Mouse (Mus musculus) forebrain, embryonic 15.5 days (tissue): Measurements from ENCODE around the gene Nsun5. TPM values are rescaled to one million over a fixed set of nuclear protein-coding genes. Genes with fewer than 3 reads are reported as not detected.
"Not testable (repeated sequence)": the region's sequence is repeated elsewhere in the genome, so short reads cannot be mapped to it uniquely, and the experiment has no call there.

Experiments
- ATAC-seq: fragments of 200-750 bp; cut with Nextera tagmentation; replicated peaks from 2 replicates; pipeline ENCODE4 v1.8.0; 2017; ENCODE audit warnings: mild to moderate bottlenecking, moderate TSS enrichment, moderate library complexity
- H3K27ac ChIP-seq: fragments of 300-500 bp; sonication (generic); replicated peaks from 2 replicates; pipeline ENCODE4 v1.5.1; 2015; ENCODE audit warnings: mild to moderate bottlenecking, inconsistent platforms
- H3K27me3 ChIP-seq: fragments of 300-500 bp; sonication (generic); 2 replicates; pipeline ENCODE4 v1.6.1; 2015; ENCODE audit warnings: inconsistent platforms
- H3K36me3 ChIP-seq: fragments of 300-500 bp; sonication (generic); 2 replicates; pipeline ENCODE4 v1.6.1; 2015; ENCODE audit warnings: mild to moderate bottlenecking, inconsistent platforms
- H3K4me1 ChIP-seq: fragments of 300-500 bp; sonication (generic); 2 replicates; pipeline ENCODE4 v1.6.1; 2015; ENCODE audit warnings: inconsistent platforms
- H3K4me2 ChIP-seq: fragments of 300-500 bp; sonication (generic); replicated peaks from 2 replicates; pipeline ENCODE4 v1.6.1; 2015; ENCODE audit warnings: mild to moderate bottlenecking, inconsistent platforms
- H3K4me3 ChIP-seq: fragments of 300-500 bp; sonication (generic); 2 replicates; pipeline ENCODE4 v1.5.1; 2015; ENCODE audit warnings: mild to moderate bottlenecking, inconsistent platforms
- H3K9ac ChIP-seq: fragments of 300-500 bp; sonication (generic); replicated peaks from 2 replicates; pipeline ENCODE4 v1.6.1; 2015; ENCODE audit warnings: mild to moderate bottlenecking, inconsistent platforms
- H3K9me3 ChIP-seq: fragments of 300-500 bp; sonication (generic); 2 replicates; pipeline ENCODE4 v1.6.1; 2016; ENCODE audit warnings: inconsistent platforms
- WGBS: fragments of 180-500 bp; shearing (Covaris S2); methylation state at CpG from one replicate; pipeline ENCODE4 v1.1.7; 2015; ENCODE audit warnings: mixed read lengths; 5-methylcytosine and 5-hydroxymethylcytosine counted together
- polyA plus RNA-seq: library from polyadenylated mRNA; unstranded; fragments of >200 nt; fragmentation: Nextera tagmentation; extraction: Ambion mirVana; gene quantifications from 2 replicates; pipeline ENCODE4 v1.2.1, GENCODE M21; 2015

The Nsun5 gene
- polyA plus RNA-seq, 1 experiment from 2014 or later: 40.3 TPM

GRCm38 (mm10) chr5:135352995-135353394 is 16.8 kb upstream of the Nsun5 start, which contains the start of gene Trim50:
Gene Trim50 (plus strand): TSS chr5:135353295.
- no peak for ATAC-seq
- peaks cover 3% of the 10 kb centered on the region for H3K9me3 ChIP-seq
- no peaks in the 10 kb centered on the region for H3K36me3 ChIP-seq
- H3K4me1 ChIP-seq: no peaks in the 10 kb centered on the region
- H3K27me3 ChIP-seq: no peaks in the 10 kb centered on the region
- H3K4me2 ChIP-seq: no peak within 1 kb of the TSS
- no peak within 1 kb of the TSS for H3K9ac ChIP-seq
- H3K4me3 ChIP-seq: no peak within 1 kb of the TSS
- no peak within 1 kb of the TSS for H3K27ac ChIP-seq
- 63% methylated on average over 9 of the region's 9 CpGs for WGBS

DNA sequence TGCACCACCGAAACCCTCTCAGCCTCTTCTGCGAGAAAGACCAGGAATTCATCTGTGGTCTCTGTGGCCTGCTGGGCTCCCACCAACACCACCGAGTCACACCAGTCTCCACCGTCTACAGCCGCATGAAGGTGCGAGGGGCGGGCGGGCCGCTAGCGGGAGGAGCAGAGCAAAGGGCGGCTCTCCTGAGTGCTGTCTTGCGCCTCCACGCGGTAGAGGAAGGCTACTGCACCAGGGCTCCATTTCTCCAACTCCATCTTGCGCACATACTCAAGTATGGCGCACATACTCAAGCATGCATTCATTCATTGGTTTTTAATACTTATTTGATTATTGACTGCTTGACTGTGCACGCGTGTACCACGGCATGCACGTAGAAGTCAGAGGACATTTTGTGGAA is 16.2 kb upstream of the Nsun5 start:
- Histone ChIP-seq H3K27ac (no peak overlapping the region), H3K27me3 (no peaks in the 10 kb centered on the region), H3K4me3 (no peak overlapping the region), H3K9me3 (peaks cover 3% of the 10 kb centered on the region), H3K4me2 (no peak overlapping the region), H3K36me3 (no peaks in the 10 kb centered on the region), H3K9ac (no peak overlapping the region), H3K4me1 (no peaks in the 10 kb centered on the region)
- ATAC-seq: no peak
- WGBS: 18% methylated on average over 20 of the region's 20 CpGs

GRCm38 (mm10) chr5:135356090-135356489 is 13.7 kb upstream of the Nsun5 start:
- Histone ChIP-seq H3K4me2 (no peak overlapping the region), H3K9me3 (peaks cover 3% of the 10 kb centered on the region), H3K9ac (no peak overlapping the region), H3K27me3 (no peaks in the 10 kb centered on the region), H3K4me3 (no peak overlapping the region), H3K36me3 (no peaks in the 10 kb centered on the region), H3K4me1 (no peaks in the 10 kb centered on the region), H3K27ac (no peak overlapping the region)
- 43% methylated on average over 1 of the region's 1 CpGs for WGBS
- no peak for ATAC-seq

- Histone ChIP-seq H3K4me2 (no peak overlapping the region), H3K36me3 (no peaks in the 10 kb centered on the region), H3K4me1 (no peaks in the 10 kb centered on the region), H3K27me3 (no peaks in the 10 kb centered on the region), H3K4me3 (no peak overlapping the region), H3K9ac (no peak overlapping the region), H3K9me3 (peaks cover 3% of the 10 kb centered on the region), H3K27ac (no peak overlapping the region)
- ATAC-seq: no peak
- 81% methylated on average over 2 of the region's 2 CpGs for WGBS
Measured at GRCm38 (mm10) chr5:135357556-135357955, 12.2 kb upstream of the Nsun5 start.

- no peak for ATAC-seq
- Histone ChIP-seq H3K27me3 (no peaks in the 10 kb centered on the region), H3K27ac (no peak overlapping the region), H3K9ac (no peak overlapping the region), H3K9me3 (peaks cover 3% of the 10 kb centered on the region), H3K36me3 (no peaks in the 10 kb centered on the region), H3K4me2 (no peak overlapping the region), H3K4me3 (no peak overlapping the region), H3K4me1 (no peaks in the 10 kb centered on the region)
- WGBS: 91% methylated on average over 2 of the region's 2 CpGs
Measured at GRCm38 (mm10) chr5:135359772-135360171, 10.0 kb upstream of the Nsun5 start.

DNA sequence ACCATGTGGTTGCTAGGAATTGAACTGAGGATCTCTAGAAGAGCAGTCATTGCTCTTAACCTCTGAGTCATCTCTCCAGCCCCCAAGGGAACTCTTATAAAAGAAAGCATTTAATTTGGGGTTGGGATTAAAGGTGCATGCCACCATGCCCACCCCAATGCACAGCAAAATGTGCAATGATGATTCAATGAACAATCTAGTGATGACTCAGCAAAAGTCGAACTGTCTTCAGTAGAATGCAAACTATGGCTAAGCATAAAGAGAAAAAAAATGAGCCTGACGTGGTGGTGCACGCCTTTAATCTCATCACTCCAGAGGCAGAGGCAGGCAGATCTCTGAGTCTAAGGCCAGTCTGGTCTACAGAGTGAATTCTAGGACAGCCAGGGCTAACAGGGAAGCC is 7.2 kb upstream of the Nsun5 start:
- Histone ChIP-seq H3K9me3 (peaks cover 2% of the 10 kb centered on the region), H3K27me3 (no peaks in the 10 kb centered on the region), H3K4me3 (no peak overlapping the region), H3K36me3 (no peaks in the 10 kb centered on the region), H3K9ac (no peak overlapping the region), H3K4me1 (no peaks in the 10 kb centered on the region), H3K27ac (no peak overlapping the region), H3K4me2 (no peak overlapping the region)
- no peak for ATAC-seq
- WGBS: 92% methylated on average over 3 of the region's 3 CpGs

DNA sequence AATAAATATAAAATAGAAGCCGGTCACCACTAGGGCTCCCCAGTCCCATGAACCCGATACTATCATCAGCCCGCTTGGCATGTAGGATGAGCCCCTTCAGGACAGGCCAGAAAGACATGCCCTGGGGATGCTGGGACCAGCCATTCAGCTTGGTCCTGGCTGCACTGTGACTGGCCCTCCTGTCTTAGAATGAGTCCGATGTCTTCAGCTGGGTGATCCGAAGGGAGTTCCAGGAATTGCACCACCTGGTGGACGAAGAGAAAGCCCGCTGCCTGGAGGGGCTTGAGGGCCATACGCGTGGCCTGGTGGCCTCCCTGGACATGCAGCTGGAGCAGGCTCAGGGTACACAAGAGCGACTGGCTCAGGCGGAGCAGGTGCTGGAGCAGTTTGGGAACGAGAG is 6.2 kb upstream of the Nsun5 start:
- ATAC-seq: no peak
- H3K4me2 ChIP-seq: no peak overlapping the region

DNA sequence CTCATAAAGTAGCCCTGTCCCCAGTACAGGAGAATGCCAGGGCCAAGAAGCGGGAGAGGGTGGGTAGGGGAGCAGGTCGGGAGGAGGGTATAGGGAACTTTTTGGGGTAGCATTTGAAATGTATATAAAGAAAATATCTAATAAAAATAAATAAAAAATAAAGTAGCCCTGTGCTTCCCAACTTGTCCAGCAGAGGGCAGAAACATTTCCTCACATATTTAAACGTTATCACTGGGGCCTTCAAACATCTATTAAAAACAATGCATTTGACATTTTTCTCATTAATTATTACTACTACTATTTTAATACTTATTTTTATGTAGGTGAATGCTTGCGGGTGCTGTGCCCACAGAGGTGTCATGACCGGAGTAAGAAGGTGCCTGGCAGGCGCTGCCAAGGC is 1.9 kb upstream of the Nsun5 start:
- 54% methylated on average over 6 of the region's 6 CpGs for WGBS
- H3K27me3 ChIP-seq: no peaks in the 10 kb centered on the region
- no peak for ATAC-seq

More for the DNA sequence above, 6.2 kb upstream of the Nsun5 start:
- Histone ChIP-seq H3K4me3 (no peak overlapping the region), H3K27me3 (no peaks in the 10 kb centered on the region), H3K9ac (no peak overlapping the region), H3K4me1 (0 out of 2 replicates have a peak, but pooled peaks cover under 1% of the 10 kb centered on the region), H3K9me3 (no peaks in the 10 kb centered on the region), H3K27ac (no peak overlapping the region), H3K36me3 (no peaks in the 10 kb centered on the region)
- 26% methylated on average over 12 of the region's 12 CpGs for WGBS

DNA sequence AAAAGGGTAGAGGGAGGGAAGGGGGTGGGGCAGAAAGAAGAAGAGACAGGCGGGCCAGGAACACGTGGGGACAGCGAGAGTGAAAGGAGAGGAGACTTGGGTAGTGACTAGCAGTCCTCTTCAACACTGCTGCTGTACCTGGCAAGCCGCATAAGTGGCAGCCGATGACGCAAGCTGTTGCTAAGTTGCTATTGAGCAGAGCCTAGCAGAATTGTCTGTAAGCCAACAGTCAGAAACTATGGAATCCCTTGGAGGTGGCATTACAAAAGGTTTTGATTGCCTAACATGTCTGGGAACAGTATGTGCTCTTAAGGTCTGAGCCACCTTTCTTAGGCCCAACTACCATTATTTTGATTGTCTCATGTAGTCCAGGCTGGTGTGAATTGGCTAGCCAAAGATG is 1.4 kb upstream of the Nsun5 start:
- WGBS: 86% methylated on average over 6 of the region's 6 CpGs
- no peak overlapping the region for H3K4me3 ChIP-seq
- no peak for ATAC-seq
- H3K9me3 ChIP-seq: no peaks in the 10 kb centered on the region
- no peak overlapping the region for H3K27ac ChIP-seq
- no peak overlapping the region for H3K9ac ChIP-seq
- no peak overlapping the region for H3K4me2 ChIP-seq
- H3K4me1 ChIP-seq: peaks cover 20% of the 10 kb centered on the region
- H3K27me3 ChIP-seq: no peaks in the 10 kb centered on the region
- H3K36me3 ChIP-seq: peaks cover 16% of the 10 kb centered on the region

More for the DNA sequence above, 1.9 kb upstream of the Nsun5 start:
- H3K27ac ChIP-seq: no peak overlapping the region
- H3K4me1 ChIP-seq: peaks cover 20% of the 10 kb centered on the region
- H3K36me3 ChIP-seq: peaks cover 11% of the 10 kb centered on the region
- H3K4me2 ChIP-seq: no peak overlapping the region
- no peak overlapping the region for H3K9ac ChIP-seq
- no peaks in the 10 kb centered on the region for H3K9me3 ChIP-seq
- H3K4me3 ChIP-seq: no peak overlapping the region

- peaks cover 20% of the 10 kb centered on the region for H3K4me1 ChIP-seq
- peak overlapping the region; percentile 88; the same call in 1 of the 2 replicates for H3K27ac ChIP-seq
- peak overlapping the region; percentile 82 for H3K4me2 ChIP-seq
- peak overlapping the region; percentile 94 for H3K4me3 ChIP-seq
- peak overlapping the region; percentile 89 for H3K9ac ChIP-seq
- WGBS: 66% methylated on average over 9 of the region's 9 CpGs
- not testable (repeated sequence) for ATAC-seq, H3K9me3 ChIP-seq, H3K27me3 ChIP-seq
- peaks cover 24% of the 10 kb centered on the region for H3K36me3 ChIP-seq
Measured at GRCm38 (mm10) chr5:135369196-135369595, 557 bp upstream of the Nsun5 start.

DNA sequence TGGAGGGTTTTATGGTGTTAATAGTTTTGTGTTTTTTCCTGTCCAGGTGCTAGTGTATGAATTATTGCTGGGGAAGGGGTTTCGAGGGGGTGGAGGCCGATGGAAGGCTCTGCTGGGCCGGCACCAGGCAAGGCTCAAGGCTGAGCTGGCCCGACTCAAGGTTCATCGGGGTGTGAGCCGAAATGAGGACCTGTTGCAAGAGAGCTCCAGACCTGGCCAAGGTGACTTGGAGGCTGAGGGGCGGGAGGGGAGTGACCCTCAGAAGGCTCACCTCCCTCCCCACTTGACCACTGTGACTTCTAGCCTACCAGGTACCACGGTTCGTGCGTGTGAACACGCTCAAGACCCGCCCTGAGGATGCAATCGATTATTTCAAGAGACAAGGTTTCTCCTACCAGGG is 1.4 kb downstream of the Nsun5 start:
- no peak overlapping the region; the same call in 1 of the 2 replicates for H3K4me2 ChIP-seq
- no peak overlapping the region for H3K9ac ChIP-seq
- H3K4me3 ChIP-seq: peak overlapping the region; percentile 94
- H3K27ac ChIP-seq: no peak overlapping the region
- WGBS: 93% methylated on average over 13 of the region's 13 CpGs
- H3K27me3 ChIP-seq: no peaks in the 10 kb centered on the region
- no peak for ATAC-seq
- peaks cover 44% of the 10 kb centered on the region for H3K36me3 ChIP-seq
- peaks cover 20% of the 10 kb centered on the region for H3K4me1 ChIP-seq
- no peaks in the 10 kb centered on the region for H3K9me3 ChIP-seq

- Histone ChIP-seq H3K9ac (no peak overlapping the region), H3K4me2 (no peak overlapping the region), H3K27me3 (no peaks in the 10 kb centered on the region), H3K4me1 (peaks cover 18% of the 10 kb centered on the region), H3K4me3 (no peak overlapping the region), H3K36me3 (peaks cover 67% of the 10 kb centered on the region), H3K9me3 (no peaks in the 10 kb centered on the region), H3K27ac (no peak overlapping the region)
- ATAC-seq: no peak
- 95% methylated on average over 5 of the region's 5 CpGs for WGBS
Measured at GRCm38 (mm10) chr5:135373601-135374000, 3.8 kb downstream of the Nsun5 start.

GRCm38 (mm10) chr5:135375167-135375566 is 5.4 kb downstream of the Nsun5 start:
- 43% methylated on average over 8 of the region's 8 CpGs for WGBS
- no peaks in the 10 kb centered on the region for H3K27me3 ChIP-seq
- H3K9ac ChIP-seq: no peak overlapping the region
- no peak for ATAC-seq
- H3K36me3 ChIP-seq: peaks cover 83% of the 10 kb centered on the region
- H3K4me1 ChIP-seq: peaks cover 10% of the 10 kb centered on the region
- H3K4me2 ChIP-seq: no peak overlapping the region
- no peak overlapping the region for H3K27ac ChIP-seq
- H3K9me3 ChIP-seq: no peaks in the 10 kb centered on the region
- H3K4me3 ChIP-seq: no peak overlapping the region
